Mouse (Mus musculus) spleen, adult 2 months (tissue): ENCODE measurements around the gene Brdt.

Source experiments
- CTCF ChIP-seq: fragments of 200-500 bp; IDR thresholded peaks from 2 replicates; pipeline ENCODE4 v1.5.1; 2011; ENCODE audit warnings: mild to moderate bottlenecking, inconsistent platforms; ENCODE audit not compliant: insufficient read depth, insufficient read length, insufficient replicate concordance; ENCODE audit errors: extremely low read depth
- POLR2A ChIP-seq: fragments of 200-500 bp; IDR thresholded peaks from 2 replicates; pipeline ENCODE4 v1.6.1; 2011; ENCODE audit warnings: low read depth, low read length, inconsistent platforms

GRCm38 (mm10) chr5:107359395-107360053 is 28.6 kb downstream of the Brdt start:
- TF ChIP-seq POLR2A, result no peak
- TF ChIP-seq CTCF, result no peak
